Mouse (Mus musculus) hindbrain, embryonic 14.5 days (tissue): Measurements from ENCODE around the gene Pigq. TPM values are rescaled to one million over a fixed set of nuclear protein-coding genes. Genes with fewer than 3 reads are reported as not detected.

Source experiments
- ATAC-seq: fragments of 200-750 bp; cut with Nextera tagmentation; 2 replicates; pipeline ENCODE4 v1.8.0; 2017; ENCODE audit warnings: moderate number of reproducible peaks, mild to moderate bottlenecking, moderate TSS enrichment, moderate library complexity; ENCODE audit not compliant: low FRiP score
- DNase-seq: peaks from one replicate; pipeline ENCODE4 v3.0.0-alpha.2; 2015; ENCODE audit warnings: low spot score
- H3K27ac ChIP-seq: fragments of 300-500 bp; sonication (generic); 2 replicates; pipeline ENCODE4 v1.5.1; 2014; ENCODE audit warnings: mild to moderate bottlenecking, moderate library complexity
- H3K27me3 ChIP-seq: fragments of 300-500 bp; sonication (generic); 2 replicates; pipeline ENCODE4 v1.6.1; 2014; ENCODE audit warnings: mild to moderate bottlenecking, low read length, mixed read lengths; ENCODE audit not compliant: control insufficient read depth, insufficient read depth
- H3K36me3 ChIP-seq: fragments of 300-500 bp; sonication (generic); replicated peaks from 2 replicates; pipeline ENCODE4 v1.6.1; 2014; ENCODE audit not compliant: control insufficient read depth, insufficient read depth
- H3K4me1 ChIP-seq: fragments of 300-500 bp; sonication (generic); replicated peaks from 2 replicates; pipeline ENCODE4 v1.6.1; 2014; ENCODE audit warnings: antibody characterized with exemption, low read length, mixed read lengths; ENCODE audit not compliant: control insufficient read depth, insufficient read depth
- H3K4me2 ChIP-seq: fragments of 300-500 bp; sonication (generic); replicated peaks from 2 replicates; pipeline ENCODE4 v1.6.1; 2014; ENCODE audit warnings: mild to moderate bottlenecking, moderate library complexity
- H3K4me3 ChIP-seq: fragments of 300-500 bp; sonication (generic); replicated peaks from 2 replicates; pipeline ENCODE4 v1.5.1; 2014; ENCODE audit warnings: mild to moderate bottlenecking, low read length
- H3K9ac ChIP-seq: fragments of 300-500 bp; sonication (generic); 2 replicates; pipeline ENCODE4 v1.6.1; 2014
- H3K9me3 ChIP-seq: fragments of 300-500 bp; sonication (generic); 2 replicates; pipeline ENCODE4 v1.6.1; 2016; ENCODE audit warnings: low read length; ENCODE audit not compliant: control insufficient read depth
- WGBS: fragments of 180-500 bp; shearing (Covaris S2); extraction: QIAGEN DNeasy Blood & Tissue Kit; methylation state at CpG from one replicate; pipeline ENCODE4 v1.1.7; 2014; 5-methylcytosine and 5-hydroxymethylcytosine counted together
- polyA plus RNA-seq: library from polyadenylated mRNA; unstranded; fragments of >200 nt; fragmentation: Nextera tagmentation; extraction: Ambion mirVana; gene quantifications from 2 replicates; pipeline ENCODE4 v1.2.1, GENCODE M21; 2014

The Pigq gene
- polyA plus RNA-seq, 1 experiment from 2014 or later: 64.2 TPM

DNA sequence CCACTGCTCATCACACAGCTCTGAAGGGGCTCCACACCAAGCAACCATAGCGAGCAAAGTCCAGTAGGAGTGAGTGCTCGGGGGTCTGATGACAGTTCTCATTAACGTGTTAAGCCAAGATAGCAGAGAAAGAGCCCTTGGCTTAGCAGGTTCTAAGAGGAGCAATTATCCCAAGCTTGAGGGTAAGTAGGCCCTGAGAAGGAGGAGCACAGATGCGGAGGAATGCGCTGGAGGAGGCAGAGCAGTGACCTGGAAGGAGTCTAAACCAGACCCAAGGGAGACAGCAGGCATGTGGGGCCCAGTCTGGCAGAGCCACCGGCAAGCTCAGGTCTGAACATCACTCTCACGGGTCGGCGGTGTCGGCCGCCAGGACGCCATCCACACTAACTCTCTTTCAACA is 48.8 kb downstream of the Pigq start:
- H3K4me3 ChIP-seq: no peak overlapping the region
- no peaks in the 10 kb centered on the region for H3K9me3 ChIP-seq
- 57% methylated on average over 12 of the region's 12 CpGs for WGBS
- ATAC-seq: no peak
- no peak overlapping the region for H3K27ac ChIP-seq
- no peak overlapping the region for H3K9ac ChIP-seq
- H3K4me2 ChIP-seq: no peak overlapping the region
- no peaks in the 10 kb centered on the region for H3K27me3 ChIP-seq
- H3K4me1 ChIP-seq: no peaks in the 10 kb centered on the region; the same call in 1 of the 2 replicates
- H3K36me3 ChIP-seq: no peaks in the 10 kb centered on the region
- no peak for DNase-seq

DNA sequence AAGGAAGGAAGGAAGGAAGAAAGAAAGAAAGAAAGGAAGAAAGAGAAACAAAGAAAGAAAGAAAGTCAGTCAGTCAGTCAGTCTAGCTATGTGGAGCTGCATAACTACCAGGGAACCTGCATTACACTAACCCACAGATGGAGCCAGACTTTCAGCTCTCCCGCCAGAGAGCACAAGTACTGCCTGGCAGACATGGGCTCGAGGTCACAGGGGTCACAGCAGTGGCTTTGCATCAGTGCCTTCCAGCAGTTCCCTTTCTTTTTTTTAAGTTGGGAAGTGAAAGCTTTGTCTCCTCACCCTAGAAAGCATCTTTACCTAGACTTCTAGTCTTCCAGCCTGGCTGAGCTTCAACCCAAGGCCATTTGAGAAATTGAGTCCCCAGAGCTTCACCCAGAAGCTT is 49.3 kb downstream of the Pigq start:
- Histone ChIP-seq H3K9me3 (no peaks in the 10 kb centered on the region), H3K4me3 (no peak overlapping the region), H3K36me3 (peaks cover under 1% of the 10 kb centered on the region; the same call in 1 of the 2 replicates), H3K4me2 (no peak overlapping the region), H3K4me1 (no peaks in the 10 kb centered on the region; the same call in 1 of the 2 replicates), H3K27me3 (no peaks in the 10 kb centered on the region), H3K9ac (no peak overlapping the region), H3K27ac (no peak overlapping the region)
- no peak for DNase-seq
- 14% methylated on average over 2 of the region's 2 CpGs for WGBS
- no peak for ATAC-seq

DNA sequence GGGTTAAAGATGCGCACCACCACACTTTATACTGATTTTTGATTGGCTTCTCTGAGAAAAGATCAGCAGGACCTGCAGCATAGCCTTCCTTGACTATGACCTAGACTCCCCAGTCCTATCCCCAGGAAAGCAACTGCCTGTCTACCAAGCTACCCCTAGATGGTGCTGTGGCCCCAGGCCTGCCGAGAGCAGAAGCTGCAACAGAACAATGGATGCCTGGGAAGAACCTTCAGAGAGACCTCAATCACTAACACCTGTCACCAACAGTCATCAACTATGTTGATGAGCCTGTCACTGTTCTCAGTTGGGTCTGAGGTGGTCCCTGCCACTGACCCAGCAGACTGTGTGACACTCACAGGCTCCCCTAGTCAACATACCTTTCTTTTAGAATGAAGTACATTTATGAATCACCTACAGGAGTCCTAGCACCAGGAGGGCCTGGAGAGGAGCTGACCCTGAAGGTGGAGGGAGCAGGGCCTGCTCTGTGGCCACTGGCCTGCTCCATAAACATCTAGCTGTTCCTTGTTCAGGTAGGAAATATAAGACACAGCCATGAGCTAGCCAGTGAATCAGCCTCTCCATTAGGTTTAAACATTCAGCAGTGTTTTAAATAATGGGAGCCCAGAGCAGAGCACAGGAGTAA is 50.6 kb downstream of the Pigq start:
- DNase-seq (peak; percentile 80), ATAC-seq (peak; percentile 75)
- H3K9ac ChIP-seq: no peak overlapping the region
- H3K27ac ChIP-seq: peak overlapping the region; percentile 58
- no peaks in the 10 kb centered on the region; the same call in 1 of the 2 replicates for H3K4me1 ChIP-seq
- no peak overlapping the region for H3K4me2 ChIP-seq
- H3K36me3 ChIP-seq: peaks cover 14% of the 10 kb centered on the region
- H3K4me3 ChIP-seq: no peak overlapping the region
- no peaks in the 10 kb centered on the region for H3K27me3 ChIP-seq
- WGBS: 24% methylated on average over 2 of the region's 2 CpGs
- no peaks in the 10 kb centered on the region for H3K9me3 ChIP-seq

DNA sequence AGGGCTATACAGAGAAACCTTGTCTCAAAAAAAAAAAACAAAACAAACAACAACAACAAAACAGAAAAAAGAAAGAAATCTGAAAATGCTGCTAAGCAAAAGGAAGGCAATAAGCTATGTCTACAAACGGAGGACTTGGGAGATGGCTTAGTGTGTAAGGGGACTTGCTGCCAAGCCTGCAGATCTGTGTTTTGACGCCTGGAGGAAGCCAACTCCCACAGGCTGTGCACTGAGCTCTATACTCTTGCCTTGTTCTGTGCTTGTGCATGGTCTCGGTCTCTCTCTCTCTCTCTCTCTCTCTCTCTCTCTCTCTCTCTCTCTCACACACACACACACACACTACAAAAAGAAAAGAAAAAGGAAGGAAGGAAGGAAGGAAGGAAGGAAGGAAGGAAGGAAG is 55.9 kb downstream of the Pigq start:
- no peaks in the 10 kb centered on the region for H3K27me3 ChIP-seq
- ATAC-seq: no peak
- H3K27ac ChIP-seq: no peak overlapping the region
- WGBS: 91% methylated on average over 3 of the region's 3 CpGs
- no peak overlapping the region for H3K4me3 ChIP-seq
- H3K9ac ChIP-seq: no peak overlapping the region
- H3K4me2 ChIP-seq: no peak overlapping the region
- no peak for DNase-seq
- no peaks in the 10 kb centered on the region for H3K4me1 ChIP-seq
- no peaks in the 10 kb centered on the region for H3K9me3 ChIP-seq
- H3K36me3 ChIP-seq: peaks cover 45% of the 10 kb centered on the region

DNA sequence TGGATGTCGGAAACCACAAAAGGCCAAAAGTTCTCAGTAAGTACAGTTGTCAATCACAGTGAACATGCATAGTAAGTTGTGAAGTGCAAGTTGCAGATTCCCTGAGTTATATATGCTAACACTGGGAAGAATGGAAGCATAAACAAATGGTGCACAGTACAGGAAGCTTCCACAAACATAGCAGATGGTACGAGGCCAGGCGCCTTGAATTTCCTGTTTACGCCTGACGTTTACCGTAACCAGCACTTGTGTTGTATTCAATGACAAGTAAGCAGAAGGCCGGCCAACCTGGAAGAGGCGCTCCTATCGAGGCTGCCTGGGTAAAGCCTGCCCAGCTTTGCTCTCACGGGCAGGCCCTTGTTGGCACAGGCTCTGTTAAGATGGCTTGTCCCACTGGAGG is 57.3 kb downstream of the Pigq start:
- no peak for DNase-seq
- Histone ChIP-seq H3K4me3 (no peak overlapping the region), H3K4me1 (no peaks in the 10 kb centered on the region), H3K27me3 (no peaks in the 10 kb centered on the region), H3K9me3 (no peaks in the 10 kb centered on the region), H3K27ac (no peak overlapping the region), H3K4me2 (no peak overlapping the region), H3K9ac (no peak overlapping the region), H3K36me3 (peaks cover 59% of the 10 kb centered on the region)
- 89% methylated on average over 10 of the region's 10 CpGs for WGBS
- no peak for ATAC-seq

DNA sequence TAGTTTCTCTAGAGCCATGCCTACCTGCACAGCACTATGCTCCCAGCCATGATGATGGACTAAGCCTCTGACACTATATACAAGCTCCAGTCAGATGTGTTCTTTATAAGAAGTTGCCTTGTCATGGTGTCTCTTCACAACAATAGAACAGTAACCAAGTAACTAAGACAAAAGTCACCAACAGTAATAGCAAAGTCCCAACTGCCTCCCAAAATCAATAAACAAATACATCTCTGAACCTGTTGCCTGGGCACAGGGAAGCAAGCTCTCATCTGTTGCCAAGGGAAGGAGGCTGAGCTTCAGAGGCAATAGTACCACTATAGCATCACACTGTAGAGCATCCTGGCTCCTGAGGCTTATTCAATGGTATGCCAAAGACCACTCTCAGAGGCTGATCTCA is 57.9 kb downstream of the Pigq start:
- no peak overlapping the region for H3K4me3 ChIP-seq
- no peak for DNase-seq
- no peak overlapping the region for H3K27ac ChIP-seq
- H3K9me3 ChIP-seq: no peaks in the 10 kb centered on the region
- H3K4me2 ChIP-seq: no peak overlapping the region
- H3K27me3 ChIP-seq: no peaks in the 10 kb centered on the region
- no peaks in the 10 kb centered on the region for H3K4me1 ChIP-seq
- peaks cover 61% of the 10 kb centered on the region for H3K36me3 ChIP-seq
- H3K9ac ChIP-seq: no peak overlapping the region
- ATAC-seq: no peak

DNA sequence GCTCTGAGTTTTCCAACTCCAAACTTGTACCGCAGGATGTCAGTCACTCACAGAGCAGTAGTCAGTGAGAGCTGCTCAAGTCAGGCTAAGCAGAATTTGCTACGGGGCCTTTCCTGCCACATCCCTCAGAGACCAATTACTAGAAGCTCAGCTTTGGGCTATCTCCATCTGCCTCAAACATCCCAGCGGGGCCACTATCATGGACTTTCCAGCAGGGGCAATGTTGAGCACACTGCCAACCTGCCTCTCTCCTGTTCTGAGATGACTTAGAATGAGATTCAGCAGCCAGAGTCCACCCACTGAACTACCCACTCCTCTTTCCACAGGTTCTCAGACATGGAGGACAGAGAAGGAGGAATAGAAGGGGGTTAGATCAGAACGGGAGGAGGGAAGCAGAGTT is 59.1 kb downstream of the Pigq start:
- 60% methylated on average over 4 of the region's 4 CpGs for WGBS
- Histone ChIP-seq H3K36me3 (peaks cover 65% of the 10 kb centered on the region), H3K4me3 (no peak overlapping the region), H3K27ac (no peak overlapping the region), H3K9ac (no peak overlapping the region), H3K4me1 (peaks cover 6% of the 10 kb centered on the region; the same call in 1 of the 2 replicates), H3K9me3 (no peaks in the 10 kb centered on the region), H3K27me3 (no peaks in the 10 kb centered on the region), H3K4me2 (no peak overlapping the region)
- DNase-seq (no peak), ATAC-seq (no peak)

DNA sequence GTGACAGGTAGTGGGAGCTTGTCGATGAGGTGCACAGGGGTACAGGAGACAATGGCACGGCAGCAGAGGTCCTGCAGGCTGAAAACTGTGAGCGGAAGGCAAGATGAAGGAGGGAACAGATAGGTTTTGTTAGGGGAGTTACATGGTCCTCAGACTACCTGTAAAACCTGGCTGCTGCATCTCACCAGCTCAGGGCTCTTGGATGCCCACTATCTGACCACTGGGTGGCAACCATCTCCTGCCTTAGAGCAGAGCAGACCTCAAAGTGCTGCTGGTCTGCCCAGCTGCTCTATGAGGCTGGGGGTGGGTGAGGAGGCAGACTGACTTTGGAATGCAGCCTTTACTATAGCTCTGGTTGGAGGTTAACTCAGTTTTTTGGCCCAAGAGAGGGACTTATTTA is 60.9 kb downstream of the Pigq start:
- H3K4me1 ChIP-seq: peaks cover 11% of the 10 kb centered on the region
- ATAC-seq (no peak), DNase-seq (no peak)
- H3K9me3 ChIP-seq: no peaks in the 10 kb centered on the region
- H3K4me3 ChIP-seq: no peak overlapping the region
- WGBS: 98% methylated on average over 3 of the region's 3 CpGs
- no peak overlapping the region for H3K9ac ChIP-seq
- no peaks in the 10 kb centered on the region for H3K27me3 ChIP-seq
- H3K36me3 ChIP-seq: peaks cover 54% of the 10 kb centered on the region
- H3K4me2 ChIP-seq: no peak overlapping the region
- no peak overlapping the region for H3K27ac ChIP-seq

DNA sequence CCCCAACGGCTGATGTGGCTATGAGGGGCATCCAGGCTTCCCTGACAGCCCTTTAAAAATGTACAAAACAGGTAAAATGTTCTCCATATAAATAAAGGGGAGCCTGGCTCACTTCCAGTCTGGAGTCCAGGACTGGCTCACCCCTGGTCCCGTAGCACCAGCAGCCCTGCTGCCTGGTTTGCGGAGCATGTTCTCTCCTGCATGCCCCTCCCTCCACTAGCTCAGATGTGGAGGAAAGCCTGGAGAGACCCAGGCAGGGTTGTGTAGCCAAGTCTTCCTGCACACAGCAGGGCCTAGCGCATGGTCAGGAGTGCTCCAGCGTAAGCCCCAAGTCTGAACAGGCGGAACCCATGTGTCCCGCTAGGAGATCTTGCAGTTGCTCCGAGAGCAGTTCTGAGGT is 61.5 kb downstream of the Pigq start:
- peaks cover 54% of the 10 kb centered on the region for H3K36me3 ChIP-seq
- H3K4me3 ChIP-seq: no peak overlapping the region
- H3K4me1 ChIP-seq: peaks cover 11% of the 10 kb centered on the region
- ATAC-seq (no peak), DNase-seq (no peak)
- 76% methylated on average over 8 of the region's 8 CpGs for WGBS
- H3K4me2 ChIP-seq: no peak overlapping the region
- no peak overlapping the region for H3K9ac ChIP-seq
- H3K9me3 ChIP-seq: no peaks in the 10 kb centered on the region
- H3K27me3 ChIP-seq: no peaks in the 10 kb centered on the region
- H3K27ac ChIP-seq: no peak overlapping the region

DNA sequence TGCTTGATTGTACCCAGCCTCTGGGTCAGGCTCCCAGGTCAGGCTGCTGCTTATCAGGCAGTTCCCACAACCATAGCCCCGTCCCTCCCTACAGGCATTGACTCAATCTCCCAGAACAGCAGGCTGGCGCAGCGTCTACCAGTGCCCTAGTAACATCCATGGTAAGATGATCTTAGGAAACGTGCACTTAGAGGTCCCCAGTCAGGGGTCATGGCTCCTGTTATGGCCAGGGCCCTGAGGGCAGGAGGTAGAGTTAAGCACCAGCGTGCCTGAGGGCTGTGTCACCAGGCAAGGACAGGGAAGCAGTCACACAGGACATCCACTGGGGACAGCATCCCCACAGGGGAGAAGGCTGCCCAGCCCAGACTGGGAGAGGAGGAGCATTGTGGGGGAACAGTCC is 62.4 kb downstream of the Pigq start:
- H3K4me1 ChIP-seq: peaks cover 11% of the 10 kb centered on the region
- no peak overlapping the region for H3K4me2 ChIP-seq
- H3K27me3 ChIP-seq: no peaks in the 10 kb centered on the region
- H3K4me3 ChIP-seq: no peak overlapping the region
- H3K27ac ChIP-seq: no peak overlapping the region
- DNase-seq (no peak), ATAC-seq (no peak)
- 27% methylated on average over 5 of the region's 5 CpGs for WGBS
- peaks cover 52% of the 10 kb centered on the region for H3K36me3 ChIP-seq
- H3K9me3 ChIP-seq: no peaks in the 10 kb centered on the region
- H3K9ac ChIP-seq: no peak overlapping the region
